Mouse (Mus musculus): Measurements from ENCODE around the gene Fam57b.

Gene Fam57b

DNA sequence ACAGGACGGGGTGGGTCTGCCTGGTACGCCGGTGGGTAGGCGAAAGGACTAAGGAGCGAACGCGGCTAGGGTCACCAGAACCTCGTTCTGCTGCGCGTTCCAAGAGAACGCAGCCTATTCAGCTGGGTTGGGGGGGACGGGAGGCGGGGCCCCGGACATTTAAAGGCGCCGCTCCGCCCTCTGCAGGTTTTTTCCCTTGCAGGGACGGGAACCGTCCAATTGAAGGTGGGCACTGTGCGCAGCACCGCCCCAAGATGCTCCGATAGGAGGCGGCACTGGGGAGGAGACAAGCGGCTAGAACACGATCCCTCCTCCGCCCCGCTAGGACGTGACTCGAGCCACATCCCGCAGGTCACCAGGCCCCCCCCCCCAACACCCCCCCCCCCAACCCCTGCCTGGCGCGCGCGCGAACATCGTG is 1.6 kb downstream of the Fam57b start:
- DNase-seq (ENCODE audit: low spot score) = peak; percentile 91

DNA sequence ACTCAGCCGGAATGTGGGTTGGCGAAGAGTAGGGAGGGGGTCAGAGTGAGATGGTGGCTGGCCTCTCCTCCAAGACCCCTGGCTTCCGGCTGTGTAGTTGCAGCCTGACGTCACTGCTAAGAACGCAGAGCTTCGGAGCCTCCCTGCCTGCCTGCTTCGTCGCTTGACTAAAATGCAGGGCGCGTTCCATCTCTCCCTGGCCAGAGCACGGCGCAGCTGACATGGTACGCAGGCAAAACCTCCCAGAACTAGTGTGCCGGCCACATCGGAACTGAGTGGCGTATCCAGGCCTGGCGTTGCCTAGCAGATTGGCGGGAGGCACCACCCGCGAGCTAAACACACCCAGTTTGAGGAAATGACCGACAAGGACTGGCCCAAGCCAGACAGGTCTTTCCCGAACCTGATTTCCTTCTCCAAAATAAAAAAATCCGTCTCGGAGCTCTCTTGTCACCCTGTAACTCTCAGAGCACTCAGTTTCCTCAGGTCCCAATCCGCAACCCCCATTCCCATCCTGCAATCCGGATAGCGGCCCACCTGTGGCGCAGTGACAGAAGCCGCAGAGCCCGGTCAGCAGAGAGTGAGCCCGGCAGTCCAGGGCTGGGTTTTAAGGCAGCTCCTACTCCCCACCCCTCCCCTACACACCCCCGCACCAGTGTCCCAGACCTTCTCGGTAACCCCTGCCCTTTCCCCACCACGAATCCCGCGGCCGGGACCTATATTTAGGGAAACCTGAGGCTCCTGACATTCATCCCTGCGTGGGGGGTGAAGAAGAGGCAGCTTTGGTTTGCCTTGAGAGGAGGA is 2.2 kb downstream of the Fam57b start:
- peak; percentile 65 for DNase-seq (ENCODE audit: low spot score)

DNA sequence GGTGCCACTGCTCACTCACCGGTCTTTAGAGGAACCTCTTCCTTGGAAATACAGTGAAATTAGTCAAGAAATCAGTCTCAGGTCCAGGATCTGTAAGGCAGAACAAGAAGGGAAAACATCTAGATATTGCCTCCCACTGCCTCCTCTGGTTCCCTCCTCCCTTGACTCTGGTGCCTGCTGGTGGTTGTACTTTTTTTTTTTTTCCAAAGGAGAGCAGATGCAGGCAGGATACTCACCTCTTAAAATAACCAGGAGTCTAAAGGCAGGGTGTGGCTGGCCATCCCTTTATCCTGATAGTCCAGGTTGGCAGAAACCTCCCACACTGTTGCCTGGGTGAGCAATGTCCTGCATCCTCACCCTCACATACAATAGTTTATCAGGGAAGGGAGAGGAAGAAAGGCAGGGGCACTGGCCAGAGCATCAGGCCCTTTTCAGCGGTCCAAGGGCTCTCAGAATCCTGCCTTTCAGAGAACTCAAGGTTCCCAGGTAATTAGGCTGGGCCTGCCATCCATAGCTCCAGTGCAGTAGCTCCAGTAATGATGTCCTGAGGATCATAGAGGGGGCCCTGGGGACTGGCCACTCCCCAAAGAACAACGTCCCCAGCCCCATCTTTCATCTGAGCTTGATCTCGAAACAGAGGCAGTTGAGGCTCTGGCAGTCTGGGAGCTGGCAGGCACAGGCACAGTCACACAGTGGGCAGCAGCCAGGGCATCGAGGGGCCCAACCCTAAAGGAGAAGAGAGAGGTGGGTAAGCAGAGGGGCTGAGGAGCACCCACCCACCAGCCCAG is 3.0 kb downstream of the Fam57b start:
- DNase-seq (ENCODE audit: low spot score) = no peak

DNA sequence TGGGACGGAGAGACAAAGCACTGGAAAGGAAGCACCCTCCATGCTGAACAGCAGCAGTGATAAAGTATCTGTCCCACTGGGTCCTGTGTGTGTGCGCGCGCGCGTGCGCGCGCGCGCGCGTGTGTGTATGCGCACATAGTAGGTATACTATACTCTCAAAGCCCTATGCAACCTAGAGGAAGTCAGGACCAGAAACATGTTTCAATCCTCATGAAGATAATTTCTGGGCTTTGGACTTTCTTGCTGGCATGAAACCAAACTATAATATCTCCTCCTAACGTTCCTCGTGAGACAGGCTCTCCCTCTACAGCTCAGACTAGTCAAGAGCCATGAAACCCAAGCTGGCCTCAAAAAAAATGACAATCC is 3.6 kb downstream of the Fam57b start:
- no peak for DNase-seq (ENCODE audit: low spot score)

DNA sequence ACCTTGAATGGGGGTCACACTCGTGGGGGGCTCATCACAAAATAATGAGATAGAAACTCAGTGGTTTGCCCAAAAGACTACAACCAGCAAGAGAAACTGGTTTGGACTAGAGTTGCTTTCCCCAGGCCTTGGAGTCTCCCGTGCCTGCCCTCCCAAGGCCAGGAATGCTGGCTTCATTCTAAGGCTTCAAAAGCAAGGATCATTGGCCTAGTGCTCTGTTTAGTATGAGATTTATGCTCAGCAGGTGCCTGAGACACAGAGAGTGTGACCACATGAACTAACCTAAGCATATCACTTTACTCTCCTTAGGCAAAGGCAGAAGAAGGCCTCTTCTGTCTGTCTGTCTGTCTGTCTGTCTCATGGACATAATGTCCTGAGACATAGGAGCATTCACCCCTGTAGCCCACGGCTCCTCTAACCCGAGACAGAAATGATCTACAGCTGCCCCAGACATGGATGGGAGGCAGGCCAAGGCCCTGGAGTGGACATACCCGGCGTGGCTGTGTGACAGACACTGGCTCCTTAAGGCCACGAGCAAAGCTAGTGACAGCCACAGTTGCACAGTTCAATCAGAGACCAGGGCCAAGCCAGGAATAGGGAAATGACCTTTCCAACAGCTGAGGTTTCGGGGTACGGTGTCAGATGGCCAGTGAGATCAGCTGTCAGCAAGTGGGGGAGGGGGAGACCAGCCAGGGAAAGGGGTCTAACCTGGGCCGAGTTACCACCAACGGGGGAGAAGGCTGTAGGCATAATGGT is 4.8 kb downstream of the Fam57b start:
- no peak for DNase-seq (ENCODE audit: low spot score)

DNA sequence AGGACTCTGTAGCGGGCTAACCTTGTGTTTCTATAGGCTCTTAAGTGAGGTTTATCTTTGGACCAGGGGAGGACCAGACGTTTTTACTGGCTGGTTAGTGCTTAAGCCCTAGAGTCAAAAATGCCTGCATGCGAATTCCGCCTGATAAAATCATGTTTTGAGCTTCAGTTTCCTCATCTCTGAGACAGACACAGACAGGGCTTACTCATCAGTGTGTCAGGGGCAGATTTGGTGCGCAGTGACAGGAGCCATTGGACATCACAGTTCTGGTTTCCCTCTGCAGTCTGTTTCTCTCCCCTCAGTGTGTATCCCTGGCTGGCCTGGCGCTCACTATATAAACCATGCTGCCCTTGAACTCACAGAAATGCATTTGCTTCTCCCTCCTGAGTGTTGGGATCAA is 5.7 kb downstream of the Fam57b start:
- DNase-seq (ENCODE audit: low spot score) = no peak

DNA sequence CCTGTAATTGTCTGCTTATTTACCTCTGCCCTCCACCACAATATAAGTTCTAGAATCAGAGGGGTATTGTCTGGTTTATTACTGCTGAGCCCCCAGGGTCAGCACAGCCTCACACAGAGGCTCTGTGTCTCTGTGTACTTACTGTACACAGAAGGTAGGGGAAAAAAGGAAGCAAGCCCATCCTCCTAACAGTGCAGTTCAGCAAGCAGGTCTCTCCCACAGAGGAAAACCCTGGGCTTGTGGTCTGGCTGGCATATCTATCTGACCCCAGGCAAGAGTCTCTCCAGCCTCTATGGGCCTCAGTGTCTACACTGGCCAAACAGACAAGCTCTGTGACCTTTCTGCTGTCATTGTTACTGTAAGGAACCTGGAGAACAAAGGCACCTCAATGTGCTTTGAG is 6.3 kb downstream of the Fam57b start:
- DNase-seq (ENCODE audit: low spot score) = no peak

DNA sequence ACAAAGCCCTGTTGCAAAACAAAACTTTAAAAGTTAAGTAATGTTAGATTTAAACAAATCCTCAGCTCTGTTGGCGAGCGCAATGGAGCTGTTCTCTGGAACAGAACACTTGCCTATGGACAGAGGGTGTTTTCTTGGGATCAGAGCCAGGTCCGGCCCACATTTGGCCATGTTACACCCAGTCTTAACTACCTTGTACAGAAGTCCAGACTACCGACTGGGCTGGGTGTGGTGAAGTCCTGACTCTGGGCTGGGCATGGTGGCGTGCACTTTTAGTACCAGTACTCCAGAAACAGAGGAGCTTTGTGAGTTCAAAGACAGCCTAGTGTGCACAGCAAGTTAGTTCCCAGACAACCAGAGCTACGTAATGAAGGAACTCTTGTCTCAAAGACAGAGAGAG is 9.5 kb downstream of the Fam57b start:
- DNase-seq (ENCODE audit: low spot score) = no peak

DNA sequence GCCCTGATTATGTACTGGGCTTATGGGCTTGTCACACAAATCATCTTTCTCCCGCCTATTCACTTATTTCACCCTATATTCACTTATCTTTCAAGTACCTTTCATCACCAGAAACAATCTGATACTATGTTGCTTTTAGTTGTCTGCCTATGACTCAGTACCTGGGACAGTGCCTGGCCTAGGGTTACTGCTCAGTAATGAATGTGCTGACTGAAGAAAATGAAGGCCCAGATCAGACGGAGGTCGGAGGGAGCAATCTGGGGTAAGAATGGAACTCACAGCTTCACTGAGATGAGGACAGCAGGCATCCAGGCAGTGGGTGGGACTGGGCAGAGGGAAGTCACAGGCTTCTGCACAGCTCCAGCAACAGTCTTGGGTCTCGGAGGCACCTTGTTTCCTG is 9.9 kb downstream of the Fam57b start:
- no peak for DNase-seq (ENCODE audit: low spot score)

DNA sequence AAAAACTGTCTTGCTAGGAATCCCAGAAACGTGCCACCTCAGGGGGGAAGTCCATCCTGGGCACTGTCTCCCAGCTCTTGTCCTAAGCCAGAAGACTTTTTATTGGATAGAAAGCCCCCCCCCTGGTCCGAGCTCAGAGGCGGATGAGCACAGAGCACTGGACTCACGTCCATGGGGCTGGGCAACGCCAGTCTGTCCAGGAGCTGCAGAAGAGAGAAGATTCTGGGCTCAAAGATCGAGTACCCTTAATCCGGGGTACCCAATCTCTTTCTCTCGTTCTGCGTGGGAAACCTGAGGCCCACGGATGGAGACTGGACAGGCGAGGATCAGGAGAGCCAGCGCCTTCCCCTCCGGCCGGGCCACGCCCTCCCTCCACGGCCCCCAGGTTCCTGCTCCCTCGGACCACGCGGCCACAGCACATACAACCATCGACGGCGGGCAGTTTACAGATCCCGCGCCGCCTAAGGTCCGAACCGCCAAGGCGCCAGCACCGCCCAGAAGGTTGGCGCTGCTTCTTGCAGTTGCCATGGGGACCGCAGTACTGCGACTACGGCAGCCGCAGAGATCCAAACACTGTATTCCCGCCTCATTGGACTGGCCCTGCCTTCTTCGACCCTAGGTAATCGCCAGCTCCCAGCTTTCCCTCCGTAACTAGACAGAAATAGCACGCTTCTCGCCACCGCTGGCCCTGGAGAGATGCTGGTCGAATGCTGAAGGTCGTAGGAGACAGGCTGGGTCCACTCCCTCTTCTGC is 11.4 kb downstream of the Fam57b start:
- DNase-seq (ENCODE audit: low spot score) = peak; percentile 74

DNA sequence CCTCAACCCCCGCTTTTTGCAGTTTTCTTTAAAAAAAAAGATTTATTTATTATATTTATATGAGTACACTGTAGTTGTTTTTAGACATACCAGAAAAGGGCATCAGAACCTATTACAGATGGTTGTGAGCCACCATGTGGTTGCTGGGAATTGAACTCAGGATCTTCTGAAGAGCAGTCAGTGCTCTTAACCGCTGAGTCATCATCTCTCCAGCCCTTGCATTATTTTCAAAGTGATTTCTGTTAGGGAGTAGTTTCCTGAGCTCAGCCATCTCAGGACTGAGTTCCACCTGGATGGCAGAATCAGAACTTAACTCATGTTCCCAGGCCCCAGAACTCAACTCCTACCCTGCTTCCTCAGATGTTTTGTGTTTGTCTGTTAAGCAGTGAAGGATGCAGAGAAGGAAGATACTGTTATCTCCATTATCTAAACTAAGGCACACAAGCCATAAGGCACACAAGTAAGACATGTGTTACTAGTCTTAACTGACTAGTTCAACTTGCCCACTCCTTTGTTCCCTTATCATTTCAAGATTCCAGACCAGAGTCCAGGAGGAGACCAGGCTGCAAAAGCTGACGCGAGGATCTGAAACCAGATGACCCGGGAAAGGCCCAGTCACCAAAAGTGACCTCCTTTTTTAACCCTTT is 12.4 kb downstream of the Fam57b start:
- DNase-seq (ENCODE audit: low spot score) = no peak

DNA sequence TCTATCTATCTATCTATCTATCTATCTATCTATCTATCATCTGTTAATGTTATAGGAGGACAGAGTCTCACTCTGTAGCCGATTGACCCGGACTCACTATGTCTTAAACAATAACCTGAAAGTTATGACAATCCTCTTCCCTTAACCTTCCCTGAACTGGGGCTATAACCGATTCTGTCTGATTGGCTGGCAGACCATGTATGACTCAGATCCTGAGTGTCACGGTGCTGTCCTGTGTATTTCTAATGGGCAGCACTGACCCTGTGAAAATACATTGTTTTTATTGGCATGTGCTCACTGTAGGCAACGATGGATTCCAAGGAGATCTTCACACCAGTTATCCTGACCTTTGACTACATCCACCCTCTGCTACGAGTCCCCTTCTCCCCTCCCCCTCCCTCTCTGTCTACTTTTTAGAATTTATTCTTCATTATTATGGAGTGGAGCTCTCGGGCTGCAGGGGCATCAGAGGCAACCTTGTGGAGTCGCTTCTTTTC is 18.3 kb downstream of the Fam57b start:
- DNase-seq (ENCODE audit: low spot score) = no peak

DNA sequence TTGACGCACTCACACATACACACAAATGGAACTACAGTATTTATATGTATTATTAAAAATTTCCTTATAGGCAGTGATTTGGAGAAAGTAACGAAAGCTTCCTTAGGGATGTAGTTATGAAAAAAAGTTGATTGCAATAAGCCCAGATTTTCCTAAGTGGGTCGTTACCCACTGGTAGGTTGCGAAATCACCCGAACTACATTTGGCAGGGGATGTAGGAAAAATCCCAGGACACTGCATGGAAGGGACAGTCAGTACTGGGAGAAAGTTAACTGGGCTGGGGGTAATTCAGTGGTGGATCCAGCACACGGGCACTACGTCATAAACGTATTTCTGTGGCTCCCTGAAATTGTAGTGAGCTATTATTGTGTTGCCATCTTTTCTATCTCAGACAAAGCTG is 19.0 kb downstream of the Fam57b start:
- no peak for DNase-seq (ENCODE audit: low spot score)

DNA sequence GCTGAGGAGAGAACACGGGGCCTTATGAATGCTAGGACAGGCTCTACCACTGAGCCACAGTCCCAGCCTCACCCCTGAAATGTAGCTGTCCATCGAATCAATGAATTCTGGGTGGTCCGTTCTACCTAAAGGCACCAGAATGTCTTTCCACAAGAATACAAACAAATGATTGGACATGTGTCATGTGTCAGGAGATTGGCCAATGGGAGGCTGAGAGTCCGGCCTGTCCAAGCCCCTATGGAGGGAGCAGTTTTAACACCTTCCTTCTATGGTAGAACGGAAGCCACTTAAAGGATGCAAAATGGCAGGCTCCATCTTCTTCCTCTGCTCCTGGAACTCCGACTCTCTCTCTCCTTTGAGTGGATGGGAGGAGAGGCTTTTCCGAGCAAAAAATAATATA is 20.1 kb downstream of the Fam57b start:
- DNase-seq (ENCODE audit: low spot score) = no peak

DNA sequence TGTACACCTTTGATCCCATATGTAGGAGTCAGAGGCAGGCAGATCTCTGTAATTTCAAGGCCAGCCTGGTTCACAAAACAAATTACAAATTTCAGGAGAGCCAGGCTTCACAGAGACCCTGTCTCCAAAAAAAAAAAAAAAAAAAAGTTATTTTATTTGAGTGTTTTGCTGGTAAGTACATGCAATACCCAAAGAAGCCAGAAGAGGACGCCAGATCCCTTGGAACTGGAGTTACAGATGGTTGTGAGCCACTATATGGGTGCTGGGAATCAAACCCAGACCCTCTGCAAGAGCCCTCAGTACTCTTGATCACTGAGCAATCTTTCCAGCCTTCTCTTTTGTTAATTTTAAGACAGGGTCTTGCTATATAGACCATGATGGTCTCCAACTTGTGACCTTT is 21.4 kb downstream of the Fam57b start:
- no peak for DNase-seq (ENCODE audit: low spot score)

DNA sequence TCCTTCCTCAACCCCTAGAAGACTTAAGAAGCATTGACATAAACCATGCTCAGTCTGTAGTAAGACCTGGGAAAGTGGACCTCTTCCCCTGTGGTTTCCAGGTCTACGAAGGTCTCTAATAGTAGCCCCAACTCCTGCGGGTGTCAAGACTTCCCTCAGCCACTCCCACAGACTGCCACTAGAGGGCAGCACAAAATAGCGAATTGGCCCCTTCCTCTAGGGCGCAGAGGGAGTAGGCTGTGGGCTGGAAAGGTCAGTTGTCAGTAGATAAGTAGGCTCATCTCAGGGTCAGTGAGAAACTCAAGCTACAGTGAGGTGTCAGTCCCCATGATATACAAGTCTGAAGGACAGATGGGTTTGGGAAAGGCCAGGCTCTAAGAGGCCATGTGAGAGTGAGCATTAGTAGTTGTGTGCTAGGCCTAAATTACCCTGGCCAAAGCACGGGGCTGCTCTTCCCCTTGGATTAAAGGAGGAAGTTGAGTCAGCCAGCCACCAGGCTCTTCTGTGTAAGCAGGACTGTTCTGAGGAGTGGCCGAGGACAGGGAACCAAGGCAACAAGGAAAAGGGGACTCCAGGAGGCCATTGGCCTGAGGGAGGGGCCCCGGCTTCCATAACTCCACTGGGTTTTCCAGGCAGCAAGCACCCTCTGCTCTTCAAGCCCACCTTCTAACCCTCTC is 24.5 kb downstream of the Fam57b start:
- peak; percentile 75 for DNase-seq (ENCODE audit: low spot score)

DNA sequence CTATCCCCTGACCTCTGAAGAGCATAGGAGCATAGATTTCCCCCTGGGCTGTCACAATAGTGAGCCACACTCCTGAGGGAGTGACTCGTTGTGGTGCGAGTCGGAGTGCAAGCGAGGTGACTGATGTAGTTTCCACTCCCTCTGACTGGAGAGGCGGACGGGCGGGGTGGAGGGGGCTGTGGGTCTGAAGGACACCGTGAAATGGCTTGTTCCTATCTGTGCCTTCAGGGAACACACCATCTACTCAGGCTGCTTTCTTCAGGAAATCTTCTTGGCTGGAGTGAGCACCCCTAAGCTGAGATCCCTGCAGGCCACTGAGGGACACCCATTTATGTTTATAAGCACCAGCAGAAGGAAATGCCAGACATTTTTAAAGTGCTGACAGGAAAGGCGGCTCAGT is 25.3 kb downstream of the Fam57b start:
- no peak for DNase-seq (ENCODE audit: low spot score)

DNA sequence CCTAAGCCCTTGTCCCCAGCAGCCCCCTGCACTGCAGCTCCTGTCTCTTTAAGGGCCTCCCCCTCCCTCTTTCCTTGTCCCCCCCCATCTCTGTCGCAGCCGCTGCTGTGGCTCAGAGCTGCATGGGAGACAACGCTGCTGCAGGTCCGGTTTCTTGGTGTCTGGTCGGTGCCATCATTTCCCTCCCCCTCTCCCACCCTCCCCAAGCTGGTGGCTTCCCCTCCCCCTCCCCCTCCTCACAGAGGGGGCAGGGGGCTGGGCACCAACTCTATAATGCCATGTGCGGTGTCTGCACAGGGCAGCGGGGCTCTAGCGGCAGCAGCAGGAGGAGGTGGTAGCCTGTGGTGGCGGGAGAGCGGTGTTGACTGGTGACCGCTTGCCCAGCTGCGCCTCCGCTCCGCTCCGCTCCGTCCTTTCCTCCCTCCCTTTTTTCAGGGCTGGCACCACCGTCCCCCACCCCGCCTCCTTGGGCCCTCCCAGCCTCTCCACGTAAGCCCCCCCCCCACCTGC is 25.8 kb downstream of the Fam57b start:
- DNase-seq (ENCODE audit: low spot score) = no peak

DNA sequence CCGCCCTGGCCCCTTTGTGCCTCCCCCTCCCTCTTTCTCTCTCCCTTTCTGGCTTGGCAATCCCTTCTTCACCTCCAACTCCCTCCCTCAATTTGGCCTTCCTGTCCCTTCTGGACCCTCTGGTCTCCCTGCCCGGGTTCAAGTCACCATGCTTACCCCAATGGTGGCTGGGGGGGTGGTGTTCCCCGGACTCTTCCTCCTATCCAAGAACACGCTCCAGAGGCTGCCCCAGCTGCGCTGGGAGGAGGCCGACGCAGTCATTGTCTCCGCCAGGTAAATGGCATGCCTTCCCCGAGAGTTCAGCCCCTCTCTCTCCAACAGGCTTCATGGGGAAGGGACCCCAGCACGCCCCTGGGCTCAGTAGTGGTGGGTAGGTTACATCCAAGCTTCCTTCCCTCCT is 26.5 kb downstream of the Fam57b start:
- DNase-seq (ENCODE audit: low spot score) = no peak

DNA sequence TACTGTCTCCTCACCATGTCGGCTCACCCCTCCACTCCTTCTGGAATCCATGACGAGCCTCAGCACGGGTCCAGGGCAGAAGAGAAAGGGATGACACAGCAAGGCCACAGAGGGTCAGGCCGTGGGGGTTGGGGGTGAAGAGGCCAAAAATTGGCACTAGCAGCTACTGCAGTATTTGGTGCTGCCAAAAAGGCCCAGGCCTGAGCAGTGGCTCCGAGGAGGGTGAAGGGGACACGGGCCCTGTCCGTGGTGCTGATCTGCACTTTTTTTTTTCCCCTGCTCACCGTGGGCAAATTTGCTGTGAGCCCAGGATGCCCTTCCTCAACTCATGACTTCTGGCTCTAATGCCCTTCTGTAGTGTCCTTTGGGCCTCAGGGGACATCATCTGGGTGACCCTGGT is 27.9 kb downstream of the Fam57b start:
- DNase-seq (ENCODE audit: low spot score) = no peak

DNA sequence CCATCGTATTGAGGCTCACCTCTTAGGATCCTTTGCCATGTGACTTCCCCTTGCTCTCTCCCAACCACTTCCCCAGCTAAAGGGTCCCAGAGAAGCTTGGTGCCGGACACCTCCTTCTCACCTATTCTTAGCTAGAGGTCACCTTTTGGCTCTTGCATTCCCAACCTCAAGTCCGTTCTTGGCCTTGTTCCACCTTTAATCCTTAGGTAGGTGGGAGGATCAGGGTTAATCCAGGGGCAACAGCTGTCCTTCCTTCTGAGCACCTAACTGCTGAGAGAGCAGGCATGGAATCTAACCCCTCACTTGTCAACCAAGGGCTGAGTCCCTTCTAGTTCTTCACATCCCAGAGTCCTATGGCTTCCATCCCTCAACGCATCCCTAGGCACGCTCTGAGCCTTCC is 28.5 kb downstream of the Fam57b start:
- no peak for DNase-seq (ENCODE audit: low spot score)
